27 mouse cellular contexts compared by ENCODE assay signal in genomic region chr6:146540386-146540785, GRCm38 (mm10).
"Had no signal": no experiment of that assay in that cellular context is flagged by ENCODE, and none has a peak within 500 bp of the region (broad histone marks: within the 10 kb centered on the region; RNA-seq: fewer than 3 reads in every experiment).

No protein-coding gene starts in this region.

- H3K27ac ChIP-seq: gastrocnemius, adult 2 months; heart, adult 2 months; heart, embryonic 13.5 days; heart, embryonic 15.5 days; hindbrain, embryonic 10.5 days; hindbrain, embryonic 12.5 days; hindbrain, embryonic 14.5 days; intestine, embryonic 15.5 days; layer of hippocampus, adult 2 months; left cerebral cortex, adult 2 months; limb, embryonic 10.5 days; limb, embryonic 12.5 days; liver, embryonic 12.5 days; liver, embryonic 14.5 days had no signal

- H3K4me2 ChIP-seq: heart, embryonic 11.5 days; heart, embryonic 13.5 days; heart, embryonic 15.5 days; hindbrain, embryonic 12.5 days; hindbrain, embryonic 14.5 days; intestine, embryonic 15.5 days; limb, embryonic 12.5 days; liver, embryonic 12.5 days had no signal

- H3K36me3 ChIP-seq: heart, embryonic 13.5 days; heart, embryonic 15.5 days; liver, embryonic 12.5 days had no signal

- H3K27me3 ChIP-seq: heart, embryonic 13.5 days; heart, embryonic 15.5 days; hindbrain, embryonic 12.5 days; intestine, embryonic 15.5 days; limb, embryonic 12.5 days; liver, embryonic 12.5 days had no signal

- ATAC-seq: hindbrain, embryonic 16.5 days; inflammation-experienced regulatory T-cells, adult 6 months; intestine, embryonic 15.5 days; intestine, postnatal 0 days; liver, embryonic 12.5 days had no signal

- H3K4me1 ChIP-seq: hindbrain, embryonic 10.5 days; hindbrain, embryonic 12.5 days; intestine, embryonic 15.5 days; limb, embryonic 12.5 days; liver, embryonic 12.5 days had no signal

- DNase-seq: gastrocnemius, adult 2 months; gastrocnemius, postnatal 10 days; gastrocnemius, postnatal 25 days; heart, adult 2 months; heart, postnatal 14 days; heart, postnatal 4 days; kidney, adult 18-20 months; kidney, adult 8-10 months; kidney, postnatal 10 days; kidney, postnatal 25 days; kidney, postnatal 4 days had no signal

- H3K4me3 ChIP-seq: gastrocnemius, adult 2 months; heart, adult 2 months; heart, embryonic 13.5 days; heart, embryonic 15.5 days; hindbrain, embryonic 10.5 days; hindbrain, embryonic 12.5 days; intestine, embryonic 15.5 days; layer of hippocampus, adult 2 months; left cerebral cortex, adult 2 months; limb, embryonic 10.5 days; limb, embryonic 12.5 days; liver, embryonic 12.5 days had no signal

- H3K9ac ChIP-seq: heart, embryonic 13.5 days; heart, embryonic 15.5 days; hindbrain, embryonic 12.5 days; hindbrain, embryonic 14.5 days; intestine, embryonic 15.5 days; limb, embryonic 12.5 days; liver, embryonic 12.5 days; liver, embryonic 14.5 days had no signal

- H3K9me3 ChIP-seq: heart, embryonic 13.5 days; heart, embryonic 15.5 days; hindbrain, embryonic 12.5 days; intestine, embryonic 15.5 days; limb, embryonic 10.5 days; limb, embryonic 12.5 days; liver, embryonic 12.5 days had no signal
